Mouse (Mus musculus) G1E-ER4 (cell line): ENCODE results near the gene Ntf3. TPM values are rescaled to one million over a fixed set of nuclear protein-coding genes. Genes with fewer than 3 reads are reported as not detected.

Source experiments
- GATA1 ChIP-seq: IDR thresholded peaks from one replicate; pipeline ENCODE4 v1.8.0; 2012; ENCODE audit warnings: low read length, inconsistent platforms
- polyA plus RNA-seq: library from polyadenylated mRNA; stranded (reverse); fragments of >175 nt; gene quantifications from 2 replicates; pipeline ENCODE4 v1.2.3, GENCODE M21; 2012

Gene Ntf3
- not detected in 2 replicates for polyA plus RNA-seq

- TF ChIP-seq GATA1: no peak
Measured at GRCm38 (mm10) chr6:126166548-126167207, at the start of gene Ntf3. Gene Ntf3, minus strand, starts transcription at chr6:126166910.

- TF ChIP-seq GATA1: no peak
Measured at GRCm38 (mm10) chr6:126213330-126213729, 46.6 kb upstream of the Ntf3 start.

DNA sequence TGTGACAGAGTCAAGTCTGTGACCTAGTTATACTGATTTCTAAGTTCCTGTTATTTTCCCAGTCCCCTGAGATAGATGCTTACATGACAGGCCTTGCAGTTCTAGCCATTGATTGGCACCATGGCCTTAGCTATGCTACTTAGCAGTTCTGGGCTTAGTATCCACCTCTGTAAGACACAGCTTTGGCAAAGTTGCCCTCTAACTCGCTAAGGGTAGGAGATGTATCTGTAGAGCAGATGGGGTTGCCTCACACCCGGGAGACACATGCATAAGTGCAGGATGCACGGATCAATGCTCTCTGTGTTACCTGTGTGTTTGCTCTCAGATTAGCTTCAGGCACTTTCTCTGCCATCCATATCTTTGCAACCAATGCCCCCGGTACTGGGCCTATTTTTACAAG, 36.7 kb upstream of the Ntf3 start:
- no peak for TF ChIP-seq GATA1

- no peak for TF ChIP-seq GATA1
Measured at GRCm38 (mm10) chr6:126202959-126203358, 36.2 kb upstream of the Ntf3 start.

- no peak for TF ChIP-seq GATA1
Measured at GRCm38 (mm10) chr6:126201721-126202120, 35.0 kb upstream of the Ntf3 start.

- TF ChIP-seq GATA1: no peak
Measured at GRCm38 (mm10) chr6:126199916-126200315, 33.2 kb upstream of the Ntf3 start.

DNA sequence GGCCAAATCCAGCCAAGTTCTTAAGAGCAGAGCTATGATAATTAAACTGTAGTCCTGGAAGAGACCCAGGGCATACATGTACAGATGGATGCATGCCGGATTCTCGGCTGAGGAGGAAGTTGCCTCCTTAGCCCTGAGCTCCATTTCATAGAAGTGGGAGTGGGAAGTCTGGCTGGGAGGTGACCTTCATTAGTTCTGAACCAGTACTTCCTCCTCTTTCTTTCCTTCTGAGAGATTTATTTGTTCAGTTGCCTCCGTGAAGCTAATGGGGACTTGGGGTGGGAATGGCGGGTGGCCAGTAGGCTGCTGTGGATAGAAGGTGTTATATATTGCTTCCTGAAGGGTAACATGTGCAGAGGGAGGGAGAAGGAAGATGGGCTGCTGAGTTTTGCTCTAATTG, 28.1 kb upstream of the Ntf3 start:
- TF ChIP-seq GATA1: no peak

- TF ChIP-seq GATA1: no peak
Measured at GRCm38 (mm10) chr6:126190218-126190871, 23.6 kb upstream of the Ntf3 start.

GRCm38 (mm10) chr6:126187400-126187799, 20.7 kb upstream of the Ntf3 start:
- TF ChIP-seq GATA1: no peak

DNA sequence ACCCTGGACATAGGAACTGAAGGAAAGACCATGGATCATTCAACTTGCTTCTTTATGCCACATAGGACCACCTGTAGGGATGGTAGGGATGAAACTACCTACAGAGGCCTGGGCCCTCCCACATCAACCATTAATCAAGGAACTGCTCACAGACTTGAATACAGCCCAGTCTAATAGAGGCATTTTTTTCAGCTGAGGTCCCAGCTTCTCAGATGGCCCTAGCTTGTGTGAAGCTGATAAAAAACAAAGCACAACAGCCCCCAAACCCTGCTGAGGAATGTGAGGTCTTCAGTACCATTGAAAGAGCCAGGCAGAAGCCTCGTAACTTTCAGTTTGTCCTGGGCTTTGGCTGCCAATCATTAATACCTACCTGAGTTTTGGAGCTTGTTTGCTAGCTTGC, 19.4 kb upstream of the Ntf3 start:
- no peak for TF ChIP-seq GATA1

DNA sequence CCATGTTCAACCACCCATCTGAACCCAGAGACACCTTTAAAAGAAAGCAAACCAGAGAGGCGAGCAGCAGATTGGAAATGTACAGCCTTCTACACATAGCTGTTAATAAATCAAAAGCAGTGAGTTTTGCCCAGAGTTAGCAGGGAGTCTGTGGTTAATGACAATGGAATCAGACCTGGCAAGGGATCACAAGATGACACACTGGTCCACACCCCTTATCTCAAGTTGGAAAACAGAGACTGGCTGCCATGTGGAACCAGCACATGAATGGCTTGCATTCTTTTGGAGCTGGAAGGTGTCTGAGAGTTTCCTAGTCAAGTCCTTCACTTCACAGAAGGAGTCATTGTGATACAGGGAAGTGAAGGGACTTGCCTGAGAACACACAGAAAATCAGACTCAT, 5.4 kb upstream of the Ntf3 start:
- TF ChIP-seq GATA1: no peak

DNA sequence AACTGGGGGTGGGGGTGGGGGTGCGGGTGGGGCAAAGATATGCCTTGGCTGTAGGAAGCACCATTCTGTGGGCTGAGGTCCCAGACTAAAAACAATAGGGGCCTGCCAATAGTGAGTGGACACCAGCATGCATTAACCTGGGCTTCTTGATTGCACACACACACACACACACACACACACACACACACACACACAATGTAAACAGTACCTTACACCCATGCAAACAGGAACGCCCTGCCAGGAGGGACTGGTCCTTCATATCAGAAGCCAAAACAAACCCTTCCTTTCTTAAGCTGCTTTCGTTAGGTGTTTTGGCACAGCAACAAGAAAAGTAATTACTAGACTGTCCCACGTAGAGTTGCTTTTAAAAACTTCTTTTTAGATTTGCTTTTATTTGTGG, 4.1 kb upstream of the Ntf3 start:
- no peak for TF ChIP-seq GATA1

DNA sequence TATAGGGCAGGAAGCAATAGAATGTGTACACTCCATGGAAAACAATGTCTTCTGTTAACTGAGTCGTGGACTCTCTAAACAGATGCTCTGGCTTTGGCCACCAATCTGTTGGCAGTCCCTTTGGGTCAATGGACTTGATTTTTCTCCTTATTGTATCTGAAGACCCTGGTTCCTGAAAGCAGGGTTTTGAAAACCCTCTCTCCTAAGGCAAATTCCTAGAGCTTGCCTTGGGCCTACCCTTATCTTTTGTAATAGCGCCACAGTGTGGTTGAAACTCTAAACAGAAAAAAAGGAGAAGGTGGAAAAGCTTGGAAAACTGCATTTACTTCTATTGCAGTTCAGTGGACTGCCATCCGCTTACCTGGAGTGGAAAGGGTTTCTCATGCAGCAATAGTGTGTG, 1.0 kb upstream of the Ntf3 start:
- no peak for TF ChIP-seq GATA1

- no peak for TF ChIP-seq GATA1
Measured at GRCm38 (mm10) chr6:126167208-126167590, 489 bp upstream of the Ntf3 start.

GRCm38 (mm10) chr6:126165591-126166155, 1.0 kb downstream of the Ntf3 start:
- TF ChIP-seq GATA1: no peak

DNA sequence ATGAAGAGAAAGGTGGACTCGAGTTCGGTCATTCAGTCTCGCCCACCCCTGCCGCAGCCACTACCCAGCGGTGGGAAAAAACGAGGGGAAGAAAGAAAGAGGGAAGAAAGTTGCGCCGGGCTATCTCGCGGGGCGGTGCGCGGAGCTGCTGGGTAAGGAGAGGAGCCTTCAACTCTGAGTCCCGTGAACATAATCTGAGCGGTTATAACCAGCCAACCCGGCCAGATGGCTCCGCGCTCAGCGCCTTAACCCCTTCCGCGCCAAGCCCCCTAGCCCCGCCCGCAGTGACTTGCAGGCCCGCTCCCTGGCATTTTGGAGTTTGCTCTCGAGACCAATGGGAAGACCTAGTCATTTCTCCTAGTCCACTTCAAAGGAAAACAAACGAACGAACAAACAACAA, 1.9 kb downstream of the Ntf3 start:
- no peak for TF ChIP-seq GATA1
